Mouse (Mus musculus) MEL (cell line): ENCODE measurements around the gene Vps26a.
A peak's percentile ranks its signal among the peaks of the same experiment; 100 is the strongest.

ENCODE experiments used
- CHD1 ChIP-seq: IDR thresholded peaks from 2 replicates; pipeline ENCODE4 v1.6.1; 2012; ENCODE audit warnings: low read depth, mild to moderate bottlenecking, inconsistent platforms, low read length, improper control_type of control experiment
- CTCF ChIP-seq, 3 experiments: IDR thresholded peaks in 2 of 3; conservative IDR thresholded peaks in 1 of 3; 2 replicates each; pipeline ENCODE4 v1.5.1; 2011 to 2012; ENCODE audit warnings: low read length in 3 of 3, low read depth in 2 of 3, mild to moderate bottlenecking in 2 of 3, improper control_type of control experiment in 1 of 3, inconsistent platforms in 1 of 3, mixed read lengths in 1 of 3, moderate library complexity in 1 of 3; ENCODE audit not compliant: control insufficient read depth in 1 of 3, insufficient read depth in 1 of 3, poor library complexity in 1 of 3, severe bottlenecking in 1 of 3
- EP300 ChIP-seq, 2 experiments: IDR thresholded peaks; 2 replicates each; pipeline ENCODE4 v1.6.1; 2011; ENCODE audit warnings: improper control_type of control experiment in 2 of 2, low read length in 2 of 2, low read depth in 1 of 2, mild to moderate bottlenecking in 1 of 2
- POLR2A ChIP-seq, 2 experiments: IDR thresholded peaks; 2 replicates each; pipeline ENCODE4 v1.6.1; 2011 to 2012; ENCODE audit warnings: low read length in 2 of 2, mild to moderate bottlenecking in 2 of 2, control low read depth in 1 of 2, improper control_type of control experiment in 1 of 2, low read depth in 1 of 2, moderate library complexity in 1 of 2; ENCODE audit not compliant: control insufficient read depth in 1 of 2, insufficient read depth in 1 of 2, poor library complexity in 1 of 2

DNA sequence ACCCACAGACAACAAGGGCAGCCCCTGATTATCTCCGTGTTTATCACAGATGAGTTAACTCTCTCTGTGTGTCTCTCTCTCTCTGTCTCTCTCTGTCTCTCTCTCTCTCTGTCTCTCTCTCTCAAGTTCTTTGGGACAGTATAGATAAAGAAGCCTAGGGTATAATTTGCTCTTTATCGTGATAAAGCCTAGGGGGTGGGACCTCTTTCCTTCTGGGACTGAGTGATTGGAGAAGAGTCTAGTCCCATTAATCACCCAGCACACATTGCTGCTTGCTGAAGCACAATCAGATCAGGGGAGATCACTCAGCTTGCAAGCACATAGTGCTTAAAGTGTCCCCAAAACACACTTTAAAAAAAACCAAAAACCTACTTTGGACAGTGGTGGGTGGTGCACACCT, 34.3 kb upstream of the Vps26a start:
- no peak for TF ChIP-seq POLR2A (IDR thresholded peaks at IDR 0.05; ENCODE audit: control insufficient read depth in 1 of 2, insufficient read depth in 1 of 2, low read depth in 1 of 2, low read length in 2 of 2, poor library complexity in 1 of 2)
- peak; percentile 57 to 76; a peak in 3 of 4 replicates for TF ChIP-seq EP300 (IDR thresholded peaks at IDR 0.05; ENCODE audit: low read depth in 1 of 2, low read length in 2 of 2)
- TF ChIP-seq CHD1 = no peak
- TF ChIP-seq CTCF (IDR thresholded peaks at IDR 0.05 in 2 of 3, conservative IDR thresholded peaks at IDR 0.05 in 1 of 3; ENCODE audit: control insufficient read depth in 1 of 3, insufficient read depth in 1 of 3, low read depth in 2 of 3, low read length in 3 of 3, poor library complexity in 1 of 3, severe bottlenecking in 1 of 3) = no peak
